Mouse (Mus musculus) lung, postnatal 14 days (tissue): ENCODE data around the gene Olfr116.

Experiments
- DNase-seq: peaks from one replicate; pipeline ENCODE4 v3.0.0; 2021

Olfr116 gene

GRCm38 (mm10) chr17:37627009-37627408 is at the start of gene Olfr116, which contains the start of gene Olfr115:
TSS of gene Olfr116 (minus strand) at chr17:37627199.
TSS of gene Olfr115 (minus strand) at chr17:37627109.
- no peak for DNase-seq

- no peak for DNase-seq
These were observed 39.7 kb upstream of the Olfr116 start, which contains the start of gene Olfr118 for GRCm38 (mm10) chr17:37666688-37667087. TSS of gene Olfr118 (plus strand) at chr17:37666988.

GRCm38 (mm10) chr17:37663682-37664081 is 36.7 kb upstream of the Olfr116 start, which contains the start of gene Olfr117:
TSS of gene Olfr117 (minus strand) at chr17:37663782.
- no peak for DNase-seq

GRCm38 (mm10) chr17:37592643-37593042 is 34.4 kb downstream of the Olfr116 start, which contains the start of gene Olfr114:
TSS of gene Olfr114 (minus strand) at chr17:37592743.
- no peak for DNase-seq

- no peak for DNase-seq
These were observed 49.4 kb downstream of the Olfr116 start, which contains the start of gene Olfr113 for GRCm38 (mm10) chr17:37577563-37577962. TSS of gene Olfr113 (minus strand) at chr17:37577663.
